Mouse (Mus musculus) T-helper 1 cell (primary cell): ENCODE results near the gene Bdp1.

Experiments used
- in situ Hi-C: fragments of 300-600 bp; cut with MboI, MseI; formaldehyde crosslinking; loops from one replicate; pipeline ENCODE4 v1.15.1; 2025; ENCODE audit warnings: high pct_unique_total_duplicates

Bdp1 gene

DNA sequence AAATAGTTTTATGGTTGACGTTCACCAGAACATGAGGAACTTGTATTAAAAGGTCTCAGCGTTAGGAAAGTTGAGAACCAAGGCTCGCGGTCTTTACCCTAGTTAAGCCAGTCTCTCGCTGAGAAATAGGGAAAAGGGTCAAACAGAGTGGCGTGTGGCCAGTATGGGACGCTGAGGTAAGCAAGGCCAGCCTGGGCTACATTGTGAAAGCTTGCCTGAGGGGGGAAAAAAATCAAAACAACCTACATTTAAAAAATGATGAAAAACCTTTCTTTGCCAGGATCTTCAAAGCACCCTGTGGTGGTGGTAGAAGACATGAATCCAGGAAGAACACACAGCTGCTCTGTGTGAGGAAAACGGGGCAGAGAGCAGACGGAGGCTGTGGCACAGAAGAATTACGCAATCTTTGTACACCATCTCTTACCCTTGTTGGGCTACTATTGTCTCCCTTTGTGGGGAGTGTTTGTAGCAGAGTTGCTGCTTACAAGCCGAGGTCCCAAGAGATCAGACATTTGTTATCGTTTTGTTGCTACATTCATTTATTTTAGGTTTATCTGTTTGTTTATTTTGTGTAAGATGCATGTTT, 97.9 kb downstream of the Bdp1 start:
- in situ Hi-C loops, result no loop called here

GRCm38 (mm10) chr13:100001790-100002196, 102.1 kb downstream of the Bdp1 start:
- in situ Hi-C loops, result no loop called here

DNA sequence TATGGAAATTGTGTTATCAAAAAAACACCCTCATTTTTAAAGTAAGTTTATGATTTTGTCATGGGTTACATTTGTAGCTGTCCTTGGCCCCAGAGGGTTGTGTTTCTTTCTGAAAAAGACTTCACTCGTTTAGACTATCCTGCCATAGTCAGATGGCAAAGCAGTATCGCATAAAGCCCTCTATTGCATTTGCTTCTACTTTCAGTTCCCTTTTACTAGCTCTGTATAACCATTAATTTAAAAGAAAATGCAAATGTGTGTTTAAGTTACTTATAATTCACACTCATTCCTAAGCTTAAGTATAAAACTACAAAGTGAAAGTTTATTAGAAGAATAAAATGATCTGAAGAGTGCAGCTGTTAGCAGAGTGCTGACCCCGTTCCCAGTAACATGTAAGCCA, 104.8 kb downstream of the Bdp1 start:
- in situ Hi-C loops, result loop anchor here (10.0 kb wide), 1 partner anchor 406 kb away; no protein-coding TSS in a partner anchor

- in situ Hi-C loops, result loop anchor here (10.0 kb wide), 1 partner anchor 407 kb away; no protein-coding TSS in a partner anchor
These were observed 105.8 kb downstream of the Bdp1 start for GRCm38 (mm10) chr13:99998099-99998498.

DNA sequence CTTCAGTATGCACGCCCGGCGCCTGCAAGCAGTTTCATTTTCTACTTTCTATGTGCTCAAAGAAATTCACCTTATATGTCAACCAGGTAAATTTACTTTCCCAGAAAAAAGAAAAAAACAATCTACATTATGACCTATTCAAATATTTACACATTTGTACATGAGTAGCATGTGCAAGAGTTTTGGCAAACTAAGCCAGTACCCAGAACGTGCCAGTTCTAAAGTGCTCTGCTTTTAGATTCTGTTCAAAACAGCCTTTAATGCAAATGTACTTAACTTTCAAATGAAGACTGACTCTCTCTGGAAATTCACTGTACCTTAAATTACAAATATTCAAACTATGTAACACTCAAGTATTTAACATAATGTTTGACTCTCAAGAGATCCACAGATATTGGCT, 114.3 kb downstream of the Bdp1 start:
- in situ Hi-C loops, result no loop called here

DNA sequence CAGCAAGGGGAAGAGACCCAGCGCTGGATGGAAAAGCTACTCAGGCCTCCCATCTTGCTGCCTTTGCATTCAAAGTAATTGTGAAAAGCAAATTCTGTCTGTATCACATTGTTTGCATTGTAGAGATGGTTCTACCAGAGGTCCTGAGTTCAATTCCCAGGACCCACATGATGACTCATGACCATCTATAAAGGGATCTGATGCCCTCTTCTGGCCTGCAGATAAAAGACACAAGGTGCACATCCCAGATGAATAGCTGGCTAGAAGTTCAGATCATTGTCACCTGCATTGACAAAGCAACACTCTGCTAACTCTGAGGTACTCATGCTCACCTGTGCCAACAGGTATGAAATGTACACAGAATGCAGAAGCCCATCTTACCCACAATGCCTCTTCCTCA, 120.5 kb downstream of the Bdp1 start:
- in situ Hi-C loops, result no loop called here

- in situ Hi-C loops, result no loop called here
These were observed 124.5 kb downstream of the Bdp1 start for GRCm38 (mm10) chr13:99979406-99979805.

GRCm38 (mm10) chr13:99970089-99970488, 133.8 kb downstream of the Bdp1 start:
- in situ Hi-C loops, result no loop called here
